Mouse (Mus musculus) v-Abl transformed pro-B cells (cell line): ENCODE measurements around the gene Hcfc1r1.

ENCODE experiments used
- in situ Hi-C, 2 experiments: fragments of 400-800 bp; cut with MboI; formaldehyde crosslinking; loops; one replicate each; pipeline ENCODE4 v1.15.1; 2025; ENCODE audit not compliant: unreplicated experiment in 2 of 2

Hcfc1r1 gene

GRCm38 (mm10) chr17:23673424-23674073 lies at the start of gene Hcfc1r1, which contains the start of gene Thoc6:
TSS of gene Hcfc1r1 (plus strand) at chr17:23673596.
TSS of gene Thoc6 (minus strand) at chr17:23673882.
- in situ Hi-C loops, result no loop called here

- in situ Hi-C loops, result loop anchor here in 1 of 2 experiments (10.0 kb wide), 1 partner anchor 53 kb away; no protein-coding TSS in a partner anchor
Observed at GRCm38 (mm10) chr17:23627813-23628212, 45.6 kb upstream of the Hcfc1r1 start.

DNA sequence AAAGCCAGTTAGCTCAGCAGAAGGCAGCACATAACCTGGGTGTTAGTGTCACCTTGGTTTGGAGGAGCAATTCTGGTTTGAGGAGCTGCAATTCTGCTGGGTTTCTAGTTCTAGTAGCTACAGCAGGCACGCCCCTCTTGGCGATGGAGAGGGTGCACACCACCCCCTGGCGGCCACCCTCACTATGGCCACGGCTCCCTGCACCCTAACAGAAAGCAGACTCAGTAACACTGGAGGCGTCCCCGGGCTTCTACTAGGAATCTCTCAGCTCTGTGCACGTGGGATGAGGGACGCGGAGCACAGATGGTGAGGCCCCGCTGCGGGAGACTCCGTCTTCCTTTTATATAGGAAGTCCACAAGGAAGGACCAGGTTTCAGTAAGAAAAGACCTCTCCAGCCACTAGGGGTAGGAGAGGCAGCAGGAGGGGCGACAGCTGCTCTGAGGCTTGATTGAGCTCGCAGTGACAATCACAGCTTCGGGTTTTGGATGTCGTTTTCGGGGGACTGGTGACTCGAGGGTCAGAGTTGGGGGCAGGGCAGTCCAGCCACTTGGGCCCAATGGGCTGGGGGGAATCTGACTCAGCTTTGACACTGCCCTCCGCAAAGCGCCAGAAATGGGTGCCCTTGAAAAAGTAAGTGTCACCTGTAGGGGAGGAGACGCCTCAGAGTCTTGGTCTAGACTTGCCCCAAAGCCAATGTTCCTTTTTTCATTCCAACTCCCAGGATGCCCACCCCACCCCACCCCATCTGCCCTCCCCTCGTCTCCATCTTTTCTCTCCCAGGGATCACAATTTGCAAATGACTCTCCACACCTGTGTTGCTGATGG lies 43.0 kb upstream of the Hcfc1r1 start:
- in situ Hi-C loops, result no loop called here

DNA sequence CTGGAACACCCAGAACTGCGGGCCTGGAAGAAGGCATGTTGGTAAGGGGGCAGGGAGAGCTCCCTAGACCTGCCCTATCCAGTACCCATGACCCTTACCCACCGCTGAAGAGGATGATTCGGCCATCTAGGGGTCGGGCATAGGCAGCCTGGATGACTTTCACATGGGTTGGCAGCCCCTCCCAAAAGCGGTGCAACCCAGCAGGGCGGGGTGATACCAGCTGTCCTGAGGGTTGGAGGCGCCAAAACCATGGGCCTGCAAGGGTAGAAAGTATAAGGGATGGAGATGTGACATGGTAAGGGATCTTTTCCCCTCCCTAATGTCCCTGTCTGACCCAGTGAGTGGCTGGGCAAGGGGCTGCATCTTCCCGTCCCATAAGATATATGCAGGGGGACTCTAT lies 42.2 kb upstream of the Hcfc1r1 start:
- in situ Hi-C loops, result no loop called here

DNA sequence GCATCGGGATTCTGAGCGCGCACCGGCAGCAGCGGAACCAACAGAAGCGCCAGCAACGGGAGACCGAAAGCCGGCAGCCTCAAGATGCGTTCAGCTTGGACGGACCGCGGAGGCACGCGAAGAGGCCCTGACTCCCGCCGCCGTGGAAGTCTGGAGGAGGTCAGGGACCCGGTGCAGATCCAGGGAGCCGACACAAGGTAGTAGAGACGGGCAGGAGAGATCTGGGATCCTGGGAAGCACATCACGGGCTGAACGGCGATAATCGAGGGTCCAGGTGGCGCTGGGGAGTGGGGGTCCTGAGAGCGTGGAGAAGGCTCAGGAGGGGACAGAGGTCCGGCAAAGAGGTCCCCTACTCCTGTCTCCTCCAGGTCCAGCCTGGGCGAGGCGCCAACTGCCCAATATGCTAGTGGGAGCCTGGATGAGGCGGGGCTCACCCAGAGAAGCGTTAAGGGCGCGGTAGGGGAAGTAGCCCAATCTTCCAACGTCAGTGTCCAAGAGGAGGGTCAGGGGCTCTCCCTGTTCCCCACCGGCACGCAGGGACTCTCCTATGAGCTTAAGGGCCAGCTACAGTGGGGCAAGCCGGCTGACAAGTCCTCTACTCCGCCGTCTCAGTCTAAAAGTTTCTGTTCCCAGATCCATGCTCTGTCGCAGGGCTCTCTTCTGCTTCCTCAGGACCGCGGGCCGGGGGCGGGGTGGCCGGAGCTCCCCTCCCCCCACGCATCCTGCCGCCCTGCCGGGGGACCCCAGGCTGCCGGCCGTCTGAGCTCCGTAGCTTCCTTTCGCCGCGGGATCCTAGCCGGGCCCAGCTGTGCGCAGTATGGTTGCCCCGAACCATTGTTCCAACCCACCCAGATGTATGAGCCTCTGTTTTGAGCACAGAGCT lies 28.5 kb upstream of the Hcfc1r1 start, which contains the start of gene Mmp25:
Mmp25 (minus strand) TSS at position 665 of the 883 bp plus-strand sequence.
- in situ Hi-C loops, result no loop called here

DNA sequence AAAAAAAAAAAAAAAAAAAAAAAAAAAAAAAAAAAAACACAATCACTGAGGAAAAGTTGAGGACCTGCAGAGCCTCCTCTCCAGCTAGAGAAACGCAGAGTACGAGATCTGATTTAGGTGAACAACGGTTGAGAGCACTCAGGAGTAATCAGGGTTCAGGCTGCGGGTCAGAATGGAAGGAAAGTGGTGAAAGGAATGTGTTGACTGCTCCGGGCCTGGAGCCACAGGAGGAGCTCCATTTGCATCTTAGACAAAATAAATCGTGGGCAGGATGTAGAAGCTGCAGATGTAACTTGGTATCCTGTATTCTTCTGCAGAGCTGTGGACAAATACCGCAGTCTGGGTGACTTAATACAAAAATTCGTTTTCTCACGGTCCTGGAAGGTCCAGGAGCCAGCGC lies 27.5 kb upstream of the Hcfc1r1 start:
- in situ Hi-C loops, result no loop called here

DNA sequence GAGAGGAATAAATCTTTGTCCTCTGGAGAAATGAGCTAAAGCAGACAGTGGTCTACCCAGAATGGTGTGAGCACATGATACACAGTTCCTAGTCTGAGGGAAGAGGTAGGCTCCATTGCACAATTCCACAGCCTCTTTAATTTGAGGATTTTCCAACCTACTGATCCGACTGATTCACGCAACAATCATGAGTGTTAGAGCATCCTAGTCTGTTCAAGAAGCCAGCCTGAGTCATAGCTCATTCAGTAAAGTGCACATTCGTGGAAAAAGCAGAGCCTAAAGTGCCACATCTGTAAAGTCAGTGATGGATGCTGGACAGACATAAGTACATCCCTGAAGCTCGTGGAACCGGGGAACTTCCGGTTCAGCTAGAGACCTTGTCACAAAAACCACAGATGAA lies 22.0 kb upstream of the Hcfc1r1 start:
- in situ Hi-C loops, result no loop called here

- in situ Hi-C loops, result no loop called here
Observed at GRCm38 (mm10) chr17:23653324-23653723, 20.1 kb upstream of the Hcfc1r1 start.

DNA sequence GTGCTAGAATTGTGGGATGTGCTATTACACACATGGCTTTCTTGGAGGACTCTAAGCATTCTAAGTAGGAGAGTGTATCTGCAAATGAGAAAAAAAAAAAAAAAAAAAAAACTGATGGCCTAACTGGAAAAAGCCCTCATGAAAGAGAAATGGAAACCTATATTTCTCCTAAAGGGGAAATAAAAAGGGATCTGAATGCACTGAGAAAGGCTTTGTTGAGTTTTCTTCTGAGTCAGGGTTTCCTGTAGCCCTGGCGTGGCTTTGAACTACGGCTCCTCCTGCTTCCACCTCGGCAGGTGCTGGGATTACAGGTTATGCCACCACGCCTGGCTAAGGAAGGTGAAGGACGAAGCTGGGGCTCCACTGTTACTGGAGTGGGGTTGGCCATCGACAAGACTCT lies 19.4 kb upstream of the Hcfc1r1 start:
- in situ Hi-C loops, result no loop called here

- in situ Hi-C loops, result no loop called here
Observed at GRCm38 (mm10) chr17:23654410-23654809, 19.0 kb upstream of the Hcfc1r1 start.

- in situ Hi-C loops, result no loop called here
Observed at GRCm38 (mm10) chr17:23658450-23658849, 14.9 kb upstream of the Hcfc1r1 start.

DNA sequence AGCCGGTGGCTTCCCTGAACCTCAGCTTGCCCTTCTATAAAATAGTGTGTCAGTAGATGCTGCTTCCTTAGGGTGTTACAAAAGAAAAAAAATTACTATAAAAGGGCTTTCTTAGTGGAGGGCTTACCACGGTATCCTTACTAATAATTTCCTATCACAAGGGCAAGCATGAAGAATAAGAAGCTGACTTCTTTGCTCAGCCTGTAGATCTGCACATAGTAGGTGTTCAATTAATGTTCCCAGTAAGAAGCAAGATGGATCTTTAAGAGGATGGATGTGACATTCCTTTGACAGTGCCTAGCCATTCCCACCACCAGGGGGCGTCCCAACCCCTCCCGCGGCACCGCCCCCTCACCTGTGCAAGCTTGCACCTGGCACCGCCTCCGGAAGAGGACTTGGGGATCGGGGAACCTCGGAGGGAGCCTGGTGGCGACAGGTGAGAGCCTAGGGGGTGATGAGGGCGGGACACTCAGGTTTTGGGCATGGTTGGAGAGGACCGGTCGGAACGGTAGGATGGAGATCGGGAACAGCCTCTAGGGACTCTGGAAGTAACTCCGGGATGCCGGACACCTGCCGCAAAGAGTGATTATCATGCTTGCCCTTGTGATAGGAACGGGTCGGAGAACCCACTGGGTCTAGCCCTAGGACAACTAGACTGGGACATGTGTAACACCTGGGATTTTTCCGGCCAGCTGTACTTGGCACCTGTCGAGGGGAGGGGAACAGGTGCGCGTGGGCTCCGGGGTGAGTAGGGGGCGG lies 13.1 kb upstream of the Hcfc1r1 start, which contains the start of gene Bicdl2:
Bicdl2 (plus strand) TSS at position 390 of the 759 bp plus-strand sequence.
- in situ Hi-C loops, result loop anchor here in 1 of 2 experiments (5.0 kb wide), 1 partner anchor 47 kb away; no protein-coding TSS in a partner anchor

DNA sequence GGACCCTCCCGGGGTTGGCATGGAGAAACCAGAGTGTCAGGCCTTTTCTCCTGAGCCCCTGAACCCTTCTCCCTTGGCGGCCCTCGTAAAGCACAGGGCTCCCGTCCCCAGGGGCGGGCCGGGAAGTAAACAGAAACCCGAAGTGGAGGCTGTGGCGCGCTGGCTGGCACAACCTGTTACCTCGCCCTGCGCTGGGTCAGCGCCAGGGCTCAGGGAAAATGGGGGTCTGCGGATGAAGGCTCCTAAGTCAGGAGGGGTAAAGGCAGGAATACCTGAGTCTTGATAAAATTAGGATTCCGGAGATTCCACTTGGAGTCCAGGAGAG lies 12.6 kb upstream of the Hcfc1r1 start:
- in situ Hi-C loops, result loop anchor here in 1 of 2 experiments (5.0 kb wide), 1 partner anchor 46 kb away; no protein-coding TSS in a partner anchor

DNA sequence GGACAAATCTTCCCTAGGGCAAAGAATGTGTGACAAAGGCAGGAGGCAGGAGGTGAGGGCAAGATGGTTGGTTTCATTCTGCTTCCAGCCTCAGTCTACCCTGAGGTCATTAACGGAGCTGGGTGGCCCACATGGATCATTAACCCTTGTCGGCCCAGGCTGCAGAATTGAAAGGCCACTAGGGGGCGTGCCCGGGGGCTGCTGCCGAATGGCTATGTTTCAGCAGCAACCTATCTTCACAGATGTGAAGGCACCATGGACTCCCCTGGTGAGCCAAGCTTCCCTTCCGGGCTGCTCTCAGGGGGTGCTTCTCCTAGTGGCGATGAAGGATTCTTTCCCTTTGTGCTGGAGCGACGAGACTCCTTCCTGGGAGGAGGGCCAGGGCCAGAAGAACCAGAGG lies 11.9 kb upstream of the Hcfc1r1 start:
- in situ Hi-C loops, result loop anchor here in 1 of 2 experiments (5.0 kb wide), 1 partner anchor 46 kb away; no protein-coding TSS in a partner anchor

- in situ Hi-C loops, result loop anchor here in 1 of 2 experiments (5.0 kb wide), 1 partner anchor 43 kb away; no protein-coding TSS in a partner anchor
Observed at GRCm38 (mm10) chr17:23664556-23665021, 8.8 kb upstream of the Hcfc1r1 start.

GRCm38 (mm10) chr17:23665511-23665910 lies 7.9 kb upstream of the Hcfc1r1 start:
- in situ Hi-C loops, result no loop called here

DNA sequence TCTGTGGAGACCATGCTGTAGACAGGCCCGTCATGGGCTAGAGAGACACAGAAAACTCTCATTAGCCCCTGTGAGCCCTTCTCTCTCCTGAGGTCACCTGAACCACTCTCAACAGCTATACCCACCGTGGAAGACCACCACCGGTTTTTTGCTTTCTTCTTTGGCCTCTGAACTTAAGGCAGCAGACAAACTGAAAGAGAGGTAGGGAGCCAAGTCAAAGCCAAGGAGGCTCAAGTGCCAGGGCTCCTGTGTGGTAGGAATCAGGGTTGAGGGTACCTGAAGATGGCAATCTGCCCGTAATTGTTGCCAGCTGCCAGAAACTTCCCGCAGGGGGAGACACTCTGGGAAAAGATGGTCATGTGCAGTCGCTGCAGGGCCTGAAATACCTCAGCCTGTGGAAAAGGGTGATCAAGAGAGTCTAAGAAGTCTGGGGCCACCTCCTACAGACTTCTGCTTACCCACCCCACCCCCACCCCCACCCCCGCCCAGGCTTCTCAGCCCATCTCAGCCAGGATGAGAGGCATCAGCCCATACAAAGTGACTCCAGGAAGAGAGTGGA lies 2.8 kb upstream of the Hcfc1r1 start:
- in situ Hi-C loops, result no loop called here

DNA sequence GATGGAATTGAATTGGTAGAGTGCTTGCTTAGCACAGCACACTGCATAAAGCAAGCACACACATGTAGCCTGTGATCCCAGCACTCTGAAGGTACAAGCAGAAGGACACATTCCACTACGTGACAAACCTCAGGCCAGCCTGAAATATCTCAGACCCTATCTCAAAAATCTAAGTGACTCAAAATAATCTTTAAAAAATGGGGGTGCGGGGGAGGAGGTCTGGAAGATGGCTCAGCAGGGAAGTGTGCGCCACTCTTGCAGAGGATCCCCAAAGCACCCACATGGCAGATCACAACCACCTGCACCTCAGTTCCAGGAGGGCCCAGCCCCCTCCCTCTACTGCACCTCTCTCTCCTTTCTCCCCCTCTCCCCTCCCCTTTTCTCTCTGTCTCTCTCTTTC lies 1.9 kb upstream of the Hcfc1r1 start:
- in situ Hi-C loops, result no loop called here

- in situ Hi-C loops, result no loop called here
Observed at GRCm38 (mm10) chr17:23672761-23673160, 635 bp upstream of the Hcfc1r1 start.
